Mouse (Mus musculus) R1 (cell line): ENCODE data around the gene Exoc3l2.

ENCODE experiments used
- DNase-seq: peaks from one replicate; pipeline ENCODE4 v3.0.0-alpha.2; 2018; ENCODE audit warnings: low read depth, low spot score

Gene Exoc3l2

GRCm38 (mm10) chr7:19456628-19457027 is 6.5 kb upstream of the Exoc3l2 start:
- DNase-seq, result no peak

- no peak for DNase-seq
Measured at GRCm38 (mm10) chr7:19457414-19458071, 5.6 kb upstream of the Exoc3l2 start.

- DNase-seq, result peak; percentile 73
Measured at GRCm38 (mm10) chr7:19458072-19458486, 5.1 kb upstream of the Exoc3l2 start.

- DNase-seq, result peak; percentile 85
Measured at GRCm38 (mm10) chr7:19458591-19459111, 4.5 kb upstream of the Exoc3l2 start, which contains the start of gene Mark4. Mark4 (minus strand) TSS chr7:19458821.

GRCm38 (mm10) chr7:19459144-19459870 is 3.8 kb upstream of the Exoc3l2 start:
- DNase-seq, result no peak

- no peak for DNase-seq
Measured at GRCm38 (mm10) chr7:19460500-19460899, 2.6 kb upstream of the Exoc3l2 start.

GRCm38 (mm10) chr7:19461488-19461887 is 1.6 kb upstream of the Exoc3l2 start:
- peak; percentile 83 for DNase-seq

- no peak for DNase-seq
Measured at GRCm38 (mm10) chr7:19462443-19462842, 688 bp upstream of the Exoc3l2 start.

GRCm38 (mm10) chr7:19464367-19465307 is 1.5 kb downstream of the Exoc3l2 start:
- DNase-seq, result no peak

GRCm38 (mm10) chr7:19466602-19467145 is 3.5 kb downstream of the Exoc3l2 start:
- no peak for DNase-seq

GRCm38 (mm10) chr7:19467638-19468037 is 4.5 kb downstream of the Exoc3l2 start:
- no peak for DNase-seq

GRCm38 (mm10) chr7:19468279-19468678 is 5.1 kb downstream of the Exoc3l2 start:
- DNase-seq, result no peak

GRCm38 (mm10) chr7:19469404-19469803 is 6.3 kb downstream of the Exoc3l2 start:
- no peak for DNase-seq

GRCm38 (mm10) chr7:19470308-19470707 is 7.2 kb downstream of the Exoc3l2 start:
- peak; percentile 46 for DNase-seq

GRCm38 (mm10) chr7:19472403-19472802 is 9.3 kb downstream of the Exoc3l2 start:
- DNase-seq, result no peak

GRCm38 (mm10) chr7:19473875-19474443 is 10.8 kb downstream of the Exoc3l2 start:
- DNase-seq, result peak; percentile 85

GRCm38 (mm10) chr7:19477084-19477483 is 14.0 kb downstream of the Exoc3l2 start:
- no peak for DNase-seq

GRCm38 (mm10) chr7:19477624-19478384 is 14.7 kb downstream of the Exoc3l2 start:
- DNase-seq, result no peak

- no peak for DNase-seq
Measured at GRCm38 (mm10) chr7:19483281-19483680, 20.1 kb downstream of the Exoc3l2 start.

GRCm38 (mm10) chr7:19485488-19485887 is 22.4 kb downstream of the Exoc3l2 start:
- DNase-seq, result peak; percentile 54
